Mouse (Mus musculus) frontal cortex, adult (tissue): ENCODE measurements around the gene Prkcb.

ENCODE experiments used
- ATAC-seq: cut with Nextera tagmentation; 2 replicates; pipeline ENCODE4 v1.9.2; 2017; ENCODE audit warnings: mild to moderate bottlenecking, moderate library complexity, mixed read lengths; ENCODE audit not compliant: low TSS enrichment

Gene Prkcb

GRCm38 (mm10) chr7:122512430-122512966 lies 223.9 kb downstream of the Prkcb start:
- ATAC-seq: peak; percentile 27; the same call in 1 of the 2 replicates

- 0 out of 2 replicates have a peak, but pooled peaks have one; percentile 29 for ATAC-seq
Measured at GRCm38 (mm10) chr7:122520850-122521638, 232.5 kb downstream of the Prkcb start.

GRCm38 (mm10) chr7:122528201-122528600 lies 239.7 kb downstream of the Prkcb start:
- ATAC-seq: no peak

- ATAC-seq: no peak
Measured at GRCm38 (mm10) chr7:122528646-122529045, 240.1 kb downstream of the Prkcb start.

- ATAC-seq: no peak
Measured at GRCm38 (mm10) chr7:122533566-122534360, 245.2 kb downstream of the Prkcb start.

- ATAC-seq: peak; percentile 51; the same call in 1 of the 2 replicates
Measured at GRCm38 (mm10) chr7:122544616-122545015, 256.1 kb downstream of the Prkcb start.

- ATAC-seq: no peak
Measured at GRCm38 (mm10) chr7:122556575-122557140, 268.1 kb downstream of the Prkcb start.

GRCm38 (mm10) chr7:122558085-122558811 lies 269.7 kb downstream of the Prkcb start:
- no peak for ATAC-seq

GRCm38 (mm10) chr7:122558912-122559311 lies 270.4 kb downstream of the Prkcb start:
- no peak for ATAC-seq

- ATAC-seq: no peak
Measured at GRCm38 (mm10) chr7:122562586-122562985, 274.0 kb downstream of the Prkcb start.

GRCm38 (mm10) chr7:122565371-122565770 lies 276.8 kb downstream of the Prkcb start:
- no peak for ATAC-seq

- no peak for ATAC-seq
Measured at GRCm38 (mm10) chr7:122566011-122566410, 277.5 kb downstream of the Prkcb start.

- no peak for ATAC-seq
Measured at GRCm38 (mm10) chr7:122568787-122569186, 280.2 kb downstream of the Prkcb start.

- no peak for ATAC-seq
Measured at GRCm38 (mm10) chr7:122570407-122570806, 281.9 kb downstream of the Prkcb start.

- 0 out of 2 replicates have a peak, but pooled peaks have one; percentile 18 for ATAC-seq
Measured at GRCm38 (mm10) chr7:122573101-122573635, 284.6 kb downstream of the Prkcb start.

- peak; percentile 31; the same call in 1 of the 2 replicates for ATAC-seq
Measured at GRCm38 (mm10) chr7:122574418-122574817, 285.9 kb downstream of the Prkcb start.

GRCm38 (mm10) chr7:122575056-122575455 lies 286.5 kb downstream of the Prkcb start:
- 0 out of 2 replicates have a peak, but pooled peaks have one; percentile 7 for ATAC-seq

GRCm38 (mm10) chr7:122575506-122575905 lies 287.0 kb downstream of the Prkcb start:
- peak; percentile 67; the same call in 1 of the 2 replicates for ATAC-seq

GRCm38 (mm10) chr7:122577571-122577970 lies 289.0 kb downstream of the Prkcb start:
- 0 out of 2 replicates have a peak, but pooled peaks have one; percentile 11 for ATAC-seq

GRCm38 (mm10) chr7:122579461-122580157 lies 291.1 kb downstream of the Prkcb start:
- ATAC-seq: no peak
